Mouse (Mus musculus) intestine, embryonic 16.5 days (tissue): ENCODE measurements around the gene Nol4l. TPM values are rescaled to one million over a fixed set of nuclear protein-coding genes. Genes with fewer than 3 reads are reported as not detected.
"Not testable (repeated sequence)": the region's sequence is repeated elsewhere in the genome, so short reads cannot be mapped to it uniquely, and the experiment has no call there.

Experiments
- ATAC-seq: fragments of 200-750 bp; cut with Nextera tagmentation; 2 replicates; pipeline ENCODE4 v1.8.0; 2017; ENCODE audit warnings: moderate TSS enrichment, moderate library complexity
- H3K27ac ChIP-seq: fragments of 300-500 bp; sonication (generic); 2 replicates; pipeline ENCODE4 v1.5.1; 2014; ENCODE audit warnings: mild to moderate bottlenecking, low read length
- H3K27me3 ChIP-seq: fragments of 300-500 bp; sonication (generic); replicated peaks from 2 replicates; pipeline ENCODE4 v1.6.1; 2014; ENCODE audit warnings: low read length, control low read depth, mixed read lengths; ENCODE audit not compliant: control insufficient read depth, insufficient read depth
- H3K36me3 ChIP-seq: fragments of 300-500 bp; sonication (generic); 2 replicates; pipeline ENCODE4 v1.6.1; 2014; ENCODE audit warnings: low read length, control low read depth; ENCODE audit not compliant: control insufficient read depth, insufficient read depth
- H3K4me1 ChIP-seq: fragments of 300-500 bp; sonication (generic); 2 replicates; pipeline ENCODE4 v1.6.1; 2014; ENCODE audit warnings: low read length, control low read depth, mixed read lengths; ENCODE audit not compliant: control insufficient read depth, insufficient read depth
- H3K4me2 ChIP-seq: fragments of 300-500 bp; sonication (generic); 2 replicates; pipeline ENCODE4 v1.6.1; 2014; ENCODE audit warnings: low read depth, low read length, control low read depth
- H3K4me3 ChIP-seq: fragments of 300-500 bp; sonication (generic); 2 replicates; pipeline ENCODE4 v1.5.1; 2014; ENCODE audit warnings: mild to moderate bottlenecking, low read length
- H3K9ac ChIP-seq: fragments of 300-500 bp; sonication (generic); 2 replicates; pipeline ENCODE4 v1.6.1; 2014; ENCODE audit warnings: low read depth, low read length
- H3K9me3 ChIP-seq: fragments of 300-500 bp; sonication (generic); 2 replicates; pipeline ENCODE4 v1.6.1; 2016; ENCODE audit warnings: low read length, control low read depth; ENCODE audit not compliant: control insufficient read depth
- WGBS: fragments of 180-500 bp; shearing (Covaris S2); extraction: QIAGEN DNeasy Blood & Tissue Kit; methylation state at CpG from one replicate; pipeline ENCODE4 v1.1.7; 2014; 5-methylcytosine and 5-hydroxymethylcytosine counted together
- polyA plus RNA-seq: library from polyadenylated mRNA; unstranded; fragments of >200 nt; fragmentation: Nextera tagmentation; extraction: Ambion mirVana; gene quantifications from 2 replicates; pipeline ENCODE4 v1.2.1, GENCODE M21; 2015

Nol4l gene
- polyA plus RNA-seq, 1 experiment from 2014 or later: 28.6 TPM

GRCm38 (mm10) chr2:153508405-153508804 is 21.4 kb downstream of the Nol4l start:
- WGBS: 81% methylated on average over 3 of the region's 3 CpGs

GRCm38 (mm10) chr2:153507969-153508368 is 21.8 kb downstream of the Nol4l start:
- Histone ChIP-seq H3K27me3 (no peaks in the 10 kb centered on the region), H3K4me3 (no peak overlapping the region), H3K9ac (no peak overlapping the region), H3K9me3 (no peaks in the 10 kb centered on the region), H3K27ac (no peak overlapping the region), H3K4me2 (no peak overlapping the region), H3K4me1 (peaks cover 29% of the 10 kb centered on the region), H3K36me3 (no peaks in the 10 kb centered on the region)
- ATAC-seq: no peak
- 97% methylated on average over 2 of the region's 2 CpGs for WGBS

More at GRCm38 (mm10) chr2:153508405-153508804, 21.4 kb downstream of the Nol4l start:
- no peaks in the 10 kb centered on the region for H3K9me3 ChIP-seq
- no peaks in the 10 kb centered on the region for H3K36me3 ChIP-seq
- no peak for ATAC-seq
- no peaks in the 10 kb centered on the region for H3K27me3 ChIP-seq
- no peak overlapping the region for H3K9ac ChIP-seq
- no peak overlapping the region for H3K27ac ChIP-seq
- peaks cover 29% of the 10 kb centered on the region for H3K4me1 ChIP-seq
- H3K4me2 ChIP-seq: no peak overlapping the region
- no peak overlapping the region for H3K4me3 ChIP-seq

GRCm38 (mm10) chr2:153506385-153506784 is 23.4 kb downstream of the Nol4l start:
- ATAC-seq: no peak
- Histone ChIP-seq H3K4me1 (peaks cover 19% of the 10 kb centered on the region), H3K27ac (no peak overlapping the region), H3K27me3 (no peaks in the 10 kb centered on the region), H3K4me3 (no peak overlapping the region), H3K9ac (no peak overlapping the region), H3K4me2 (no peak overlapping the region), H3K36me3 (no peaks in the 10 kb centered on the region), H3K9me3 (no peaks in the 10 kb centered on the region)
- 79% methylated on average over 5 of the region's 5 CpGs for WGBS

- Histone ChIP-seq H3K4me3 (no peak overlapping the region), H3K4me2 (no peak overlapping the region), H3K4me1 (peaks cover 20% of the 10 kb centered on the region), H3K27me3 (no peaks in the 10 kb centered on the region), H3K36me3 (no peaks in the 10 kb centered on the region), H3K27ac (no peak overlapping the region), H3K9ac (no peak overlapping the region), H3K9me3 (no peaks in the 10 kb centered on the region)
- no peak for ATAC-seq
- 55% methylated on average over 4 of the region's 4 CpGs for whole genome bisulfite sequencing
These were observed 30.6 kb downstream of the Nol4l start for GRCm38 (mm10) chr2:153499154-153499553.

GRCm38 (mm10) chr2:153496898-153497297 is 32.9 kb downstream of the Nol4l start:
- H3K27me3 ChIP-seq: 0 out of 2 replicates have a peak, but pooled peaks cover 4% of the 10 kb centered on the region
- no peaks in the 10 kb centered on the region for H3K36me3 ChIP-seq
- H3K4me2 ChIP-seq: no peak overlapping the region
- peaks cover 31% of the 10 kb centered on the region for H3K4me1 ChIP-seq
- H3K9me3 ChIP-seq: no peaks in the 10 kb centered on the region
- WGBS: 62% methylated on average over 13 of the region's 13 CpGs
- no peak for ATAC-seq
- H3K27ac ChIP-seq: no peak overlapping the region
- H3K4me3 ChIP-seq: no peak overlapping the region
- no peak overlapping the region for H3K9ac ChIP-seq

GRCm38 (mm10) chr2:153496301-153496700 is 33.5 kb downstream of the Nol4l start:
- peak overlapping the region; percentile 26; the same call in 1 of the 2 replicates for H3K27ac ChIP-seq
- no peak for ATAC-seq

GRCm38 (mm10) chr2:153495818-153496217 is 34.0 kb downstream of the Nol4l start:
- Histone ChIP-seq H3K9me3 (no peaks in the 10 kb centered on the region), H3K4me3 (no peak overlapping the region), H3K9ac (no peak overlapping the region), H3K27me3 (0 out of 2 replicates have a peak, but pooled peaks cover 4% of the 10 kb centered on the region), H3K4me2 (no peak overlapping the region), H3K4me1 (peaks cover 31% of the 10 kb centered on the region), H3K27ac (peak overlapping the region; percentile 26; the same call in 1 of the 2 replicates), H3K36me3 (no peaks in the 10 kb centered on the region)
- 68% methylated on average over 4 of the region's 4 CpGs for WGBS
- peak; percentile 4; the same call in 1 of the 2 replicates for ATAC-seq

More at GRCm38 (mm10) chr2:153496301-153496700, 33.5 kb downstream of the Nol4l start:
- peaks cover 31% of the 10 kb centered on the region for H3K4me1 ChIP-seq
- no peaks in the 10 kb centered on the region for H3K36me3 ChIP-seq
- 84% methylated on average over 6 of the region's 6 CpGs for WGBS
- H3K9me3 ChIP-seq: no peaks in the 10 kb centered on the region
- 0 out of 2 replicates have a peak, but pooled peaks cover 4% of the 10 kb centered on the region for H3K27me3 ChIP-seq
- H3K4me2 ChIP-seq: no peak overlapping the region
- no peak overlapping the region for H3K4me3 ChIP-seq
- H3K9ac ChIP-seq: no peak overlapping the region

- 90% methylated on average over 4 of the region's 4 CpGs for WGBS
- peaks cover 31% of the 10 kb centered on the region for H3K4me1 ChIP-seq
- not testable (repeated sequence) for H3K27me3 ChIP-seq, H3K9ac ChIP-seq, H3K27ac ChIP-seq, ATAC-seq, H3K9me3 ChIP-seq, H3K36me3 ChIP-seq, H3K4me3 ChIP-seq, H3K4me2 ChIP-seq
These were observed 34.4 kb downstream of the Nol4l start for GRCm38 (mm10) chr2:153495391-153495790.

- no peaks in the 10 kb centered on the region for H3K36me3 ChIP-seq
- no peak overlapping the region for H3K4me3 ChIP-seq
- H3K4me2 ChIP-seq: no peak overlapping the region
- H3K9ac ChIP-seq: no peak overlapping the region
- no peaks in the 10 kb centered on the region for H3K9me3 ChIP-seq
- ATAC-seq: peak; percentile 29
- WGBS: 23% methylated on average over 9 of the region's 9 CpGs
- 0 out of 2 replicates have a peak, but pooled peaks cover 4% of the 10 kb centered on the region for H3K27me3 ChIP-seq
- peaks cover 31% of the 10 kb centered on the region for H3K4me1 ChIP-seq
- H3K27ac ChIP-seq: peak overlapping the region; percentile 60
These were observed 35.4 kb downstream of the Nol4l start for GRCm38 (mm10) chr2:153494293-153494811.
